Mouse (Mus musculus): ENCODE data around the gene Gm19402. TPM values are rescaled to one million over a fixed set of nuclear protein-coding genes. Genes with fewer than 3 reads are reported as not detected.
A peak's percentile ranks its signal among the peaks of the same experiment; 100 is the strongest.

Gene Gm19402
- total RNA-seq, 1 experiment, result not detected

DNA sequence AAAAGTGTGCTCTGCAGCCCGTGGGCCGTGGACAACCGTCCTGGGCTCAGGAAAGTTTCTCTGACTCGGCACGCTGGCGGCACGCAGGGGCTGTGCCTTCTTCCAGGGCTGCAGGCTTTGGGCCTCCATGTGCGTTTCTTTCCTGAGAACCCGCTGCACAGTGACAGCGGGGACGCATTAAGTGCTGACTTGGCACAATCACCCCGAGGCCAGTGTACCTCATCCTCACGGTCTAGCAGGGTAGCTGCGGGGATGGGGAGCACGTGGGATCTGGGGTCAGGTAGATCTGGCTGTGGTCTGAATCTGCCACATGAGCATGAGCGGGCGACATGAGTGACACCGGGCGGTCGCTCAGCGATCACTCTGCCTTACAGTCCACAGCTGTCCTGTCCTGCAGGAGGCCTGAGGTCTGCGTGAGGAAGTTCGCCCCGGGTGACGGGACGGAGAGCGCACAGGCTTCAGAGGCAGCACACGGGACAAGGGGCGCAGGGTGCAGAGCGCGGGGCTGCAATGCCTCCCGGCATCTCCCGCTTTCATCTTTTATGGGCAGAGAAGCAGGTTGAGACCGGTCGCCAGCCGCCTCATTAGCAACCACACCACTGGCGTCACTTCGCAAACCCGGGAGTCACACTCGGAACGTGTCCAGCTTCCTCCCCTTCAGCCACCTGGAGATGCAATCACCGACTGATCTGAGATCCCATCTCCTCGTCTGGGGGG is 26.4 kb downstream of the Gm19402 start:
- in situ Hi-C loops (cut with MboI; ENCODE audit: low sequenced_read_pairs in 2 of 2, unreplicated experiment in 2 of 2), result no loop called here
- Histone ChIP-seq H3K9ac (ENCODE audit: insufficient read depth, low read depth, low read length, poor library complexity, severe bottlenecking) (peak overlapping the region; percentile 32; the same call in 1 of the 2 replicates), H3K36me3 (ENCODE audit: control insufficient read depth, insufficient read depth, low read length, poor library complexity, severe bottlenecking) (no peaks in the 10 kb centered on the region), H3K27ac (ENCODE audit: insufficient read depth, low read depth, low read length, poor library complexity, severe bottlenecking) (no peak overlapping the region), H3K4me3 (ENCODE audit: insufficient read depth in 1 of 2, low read depth in 1 of 2, low read length in 2 of 2, poor library complexity in 1 of 2, severe bottlenecking in 1 of 2) (peak overlapping the region; percentile 56 to 67), H3K9me3 (ENCODE audit: control insufficient read depth, insufficient read depth, low read depth, low read length) (no peaks in the 10 kb centered on the region), H3K4me1 (ENCODE audit: control insufficient read depth in 2 of 2, insufficient read depth in 2 of 2, low read length in 2 of 2, poor library complexity in 1 of 2) (no peaks in the 10 kb centered on the region)
- no peak for DNase-seq (ENCODE audit: low read depth, low spot score)
- TF ChIP-seq MAFK (IDR thresholded peaks at IDR 0.05; ENCODE audit: insufficient read depth, low read depth, low read length) (peak; percentile 95), ZC3H11A (IDR thresholded peaks at IDR 0.05; ENCODE audit: borderline replicate concordance, low read depth, low read length) (no peak), CHD2 (IDR thresholded peaks at IDR 0.05; ENCODE audit: low read depth, low read length) (no peak)

DNA sequence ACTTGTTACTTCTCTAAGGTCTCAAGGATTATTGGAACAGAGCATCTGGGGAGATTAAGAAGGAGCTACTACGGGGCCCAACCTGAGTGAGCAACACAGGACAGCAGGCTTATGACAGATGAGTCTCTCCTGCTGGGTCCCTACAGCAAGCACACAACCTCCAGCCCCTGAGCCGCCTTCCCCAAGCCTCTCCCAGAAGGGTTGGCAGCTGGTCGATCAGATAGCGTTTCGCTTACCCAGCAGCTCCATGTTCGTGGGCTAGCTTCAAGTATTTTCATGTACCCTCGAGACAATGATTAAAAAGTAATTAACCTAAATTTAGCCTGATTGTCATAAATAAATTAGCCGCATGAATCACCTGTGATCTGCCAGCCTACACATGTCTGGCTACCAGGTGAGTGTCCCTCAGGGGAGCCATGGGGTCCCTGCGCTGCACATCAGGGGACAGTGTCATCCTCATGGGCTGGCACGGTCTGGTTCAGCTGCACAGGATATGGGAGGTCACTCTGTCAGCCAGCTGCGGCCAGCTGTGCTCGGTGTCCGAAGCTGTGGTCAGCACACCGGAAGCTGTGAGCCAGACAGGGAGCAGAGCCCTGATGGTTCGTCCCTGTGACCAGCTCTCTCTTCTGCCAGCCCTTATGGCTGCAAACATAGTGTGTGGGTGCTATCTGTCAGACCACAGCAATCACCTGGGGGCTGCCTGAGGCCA is 32.1 kb downstream of the Gm19402 start:
- Histone ChIP-seq H3K27ac (ENCODE audit: insufficient read depth, low read depth, low read length, poor library complexity, severe bottlenecking) (no peak overlapping the region), H3K4me3 (ENCODE audit: insufficient read depth in 1 of 2, low read depth in 1 of 2, low read length in 2 of 2, poor library complexity in 1 of 2, severe bottlenecking in 1 of 2) (no peak overlapping the region), H3K9me3 (ENCODE audit: control insufficient read depth, insufficient read depth, low read depth, low read length) (no peaks in the 10 kb centered on the region), H3K9ac (ENCODE audit: insufficient read depth, low read depth, low read length, poor library complexity, severe bottlenecking) (no peak overlapping the region), H3K36me3 (ENCODE audit: control insufficient read depth, insufficient read depth, low read length, poor library complexity, severe bottlenecking) (no peaks in the 10 kb centered on the region), H3K4me1 (ENCODE audit: control insufficient read depth in 2 of 2, insufficient read depth in 2 of 2, low read length in 2 of 2, poor library complexity in 1 of 2) (no peaks in the 10 kb centered on the region)
- no peak for DNase-seq (ENCODE audit: low read depth, low spot score)
- TF ChIP-seq ZC3H11A (IDR thresholded peaks at IDR 0.05; ENCODE audit: borderline replicate concordance, low read depth, low read length) (no peak), HCFC1 (IDR thresholded peaks at IDR 0.05; ENCODE audit: borderline replicate concordance, insufficient read depth, low read length) (no peak), MAFK (IDR thresholded peaks at IDR 0.05; ENCODE audit: insufficient read depth, low read depth, low read length) (no peak), CHD2 (IDR thresholded peaks at IDR 0.05; ENCODE audit: low read depth, low read length) (no peak)
- in situ Hi-C loops (cut with MboI; ENCODE audit: low sequenced_read_pairs in 2 of 2, unreplicated experiment in 2 of 2), result no loop called here

DNA sequence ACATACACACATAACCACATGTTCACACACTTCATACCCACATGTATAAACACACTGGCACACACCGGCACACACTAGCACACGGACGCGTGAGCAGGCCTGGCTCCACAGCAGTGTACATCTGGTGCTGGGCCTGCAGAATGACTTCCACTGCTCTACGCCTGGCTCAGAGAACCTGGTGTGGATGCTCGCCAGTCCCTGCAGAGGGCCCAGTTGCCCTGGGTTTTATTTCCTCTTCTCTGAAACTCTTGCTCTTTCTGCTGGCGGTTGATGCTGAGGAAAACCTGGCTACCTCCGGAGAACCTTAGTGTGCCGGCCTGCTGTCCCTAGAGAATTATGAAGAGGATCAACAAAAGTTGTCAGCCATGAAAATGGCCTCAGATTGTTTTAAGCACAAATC is 38.5 kb downstream of the Gm19402 start:
- no peak overlapping the region for H3K9ac ChIP-seq (ENCODE audit: insufficient read depth, low read depth, low read length, poor library complexity, severe bottlenecking)
- H3K9me3 ChIP-seq (ENCODE audit: control insufficient read depth, insufficient read depth, low read depth, low read length), result no peaks in the 10 kb centered on the region
- no peak for TF ChIP-seq ZNF384 (IDR thresholded peaks at IDR 0.05; ENCODE audit: low read depth, low read length)
- no peak for TF ChIP-seq MAFK (IDR thresholded peaks at IDR 0.05; ENCODE audit: insufficient read depth, low read depth, low read length)
- TF ChIP-seq CHD2 (IDR thresholded peaks at IDR 0.05; ENCODE audit: low read depth, low read length), result no peak
- TF ChIP-seq ZC3H11A (IDR thresholded peaks at IDR 0.05; ENCODE audit: borderline replicate concordance, low read depth, low read length), result no peak
- no peak for TF ChIP-seq HCFC1 (IDR thresholded peaks at IDR 0.05; ENCODE audit: borderline replicate concordance, insufficient read depth, low read length)
- in situ Hi-C loops (cut with MboI; ENCODE audit: low sequenced_read_pairs in 2 of 2, unreplicated experiment in 2 of 2), result no loop called here
- no peaks in the 10 kb centered on the region for H3K36me3 ChIP-seq (ENCODE audit: control insufficient read depth, insufficient read depth, low read length, poor library complexity, severe bottlenecking)
- H3K4me1 ChIP-seq (ENCODE audit: control insufficient read depth in 2 of 2, insufficient read depth in 2 of 2, low read length in 2 of 2, poor library complexity in 1 of 2), result peaks cover 3 to 14% of the 10 kb centered on the region in 2 experiments; a peak in 2 of 4 replicates
- no peak for DNase-seq (ENCODE audit: low read depth, low spot score)
- no peak overlapping the region for H3K27ac ChIP-seq (ENCODE audit: insufficient read depth, low read depth, low read length, poor library complexity, severe bottlenecking)
- no peak overlapping the region for H3K4me3 ChIP-seq (ENCODE audit: insufficient read depth in 1 of 2, low read depth in 1 of 2, low read length in 2 of 2, poor library complexity in 1 of 2, severe bottlenecking in 1 of 2)

DNA sequence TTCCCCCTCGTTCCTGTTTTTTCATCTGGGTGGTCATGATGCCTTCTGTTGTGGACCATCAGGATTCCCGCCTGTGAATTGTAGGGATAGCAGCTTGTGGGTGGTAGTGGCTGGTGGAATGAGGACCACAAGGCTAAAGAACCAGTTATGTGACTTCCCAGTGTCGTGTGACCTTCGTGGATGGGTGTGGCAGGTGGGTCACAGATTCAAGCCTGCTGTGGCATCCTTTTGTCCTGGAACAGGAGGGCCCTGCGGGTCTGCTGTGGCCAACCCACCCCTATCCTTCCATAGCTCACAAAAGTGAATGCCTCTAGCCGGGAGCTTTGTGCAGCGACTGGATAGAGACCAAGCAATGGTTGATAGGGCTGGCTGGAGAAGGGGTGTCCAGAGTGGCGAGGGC is 42.7 kb downstream of the Gm19402 start:
- Histone ChIP-seq H3K4me1 (ENCODE audit: control insufficient read depth in 2 of 2, insufficient read depth in 2 of 2, low read length in 2 of 2, poor library complexity in 1 of 2) (peaks cover 3 to 14% of the 10 kb centered on the region in 2 experiments; a peak in 2 of 4 replicates), H3K27ac (ENCODE audit: insufficient read depth, low read depth, low read length, poor library complexity, severe bottlenecking) (no peak overlapping the region), H3K9ac (ENCODE audit: insufficient read depth, low read depth, low read length, poor library complexity, severe bottlenecking) (no peak overlapping the region), H3K4me3 (ENCODE audit: insufficient read depth in 1 of 2, low read depth in 1 of 2, low read length in 2 of 2, poor library complexity in 1 of 2, severe bottlenecking in 1 of 2) (no peak overlapping the region), H3K36me3 (ENCODE audit: control insufficient read depth, insufficient read depth, low read length, poor library complexity, severe bottlenecking) (peaks cover 19% of the 10 kb centered on the region), H3K9me3 (ENCODE audit: control insufficient read depth, insufficient read depth, low read depth, low read length) (no peaks in the 10 kb centered on the region)
- in situ Hi-C loops (cut with MboI; ENCODE audit: low sequenced_read_pairs in 2 of 2, unreplicated experiment in 2 of 2), result no loop called here
- no peak for DNase-seq (ENCODE audit: low read depth, low spot score)
- TF ChIP-seq ZC3H11A (IDR thresholded peaks at IDR 0.05; ENCODE audit: borderline replicate concordance, low read depth, low read length) (no peak), ZNF384 (IDR thresholded peaks at IDR 0.05; ENCODE audit: low read depth, low read length) (no peak), CHD2 (IDR thresholded peaks at IDR 0.05; ENCODE audit: low read depth, low read length) (no peak), MAFK (IDR thresholded peaks at IDR 0.05; ENCODE audit: insufficient read depth, low read depth, low read length) (no peak), HCFC1 (IDR thresholded peaks at IDR 0.05; ENCODE audit: borderline replicate concordance, insufficient read depth, low read length) (no peak)
